Mouse (Mus musculus) C2C12 (cell line): ENCODE data around the gene Aes. TPM values are rescaled to one million over a fixed set of nuclear protein-coding genes. Genes with fewer than 3 reads are reported as not detected.

ENCODE experiments used
- H3K27me3 ChIP-seq: one replicate; pipeline ENCODE4 v1.6.1; 2011; ENCODE audit not compliant: control insufficient read depth, insufficient read depth, insufficient read length
- H3K36me3 ChIP-seq: one replicate; pipeline ENCODE4 v1.6.1; 2011; ENCODE audit not compliant: control insufficient read depth, insufficient read depth
- H3K4me3 ChIP-seq: one replicate; pipeline ENCODE4 v1.5.1; 2011; ENCODE audit warnings: mild to moderate bottlenecking, control low read depth; ENCODE audit not compliant: poor library complexity, insufficient read depth, severe bottlenecking
- H3K79me2 ChIP-seq: one replicate; pipeline ENCODE4 v1.6.1; 2011; ENCODE audit not compliant: control insufficient read depth, insufficient read depth
- H3K79me3 ChIP-seq: one replicate; pipeline ENCODE4 v1.6.1; 2011; ENCODE audit warnings: low read depth, control low read depth
- H3ac ChIP-seq: one replicate; pipeline ENCODE3; 2011; ENCODE audit warnings: low read depth; ENCODE audit not compliant: control insufficient read depth, insufficient read length
- CEBPB ChIP-seq: IDR thresholded peaks from one replicate; pipeline ENCODE4 v1.6.1; 2011; ENCODE audit warnings: low read depth, mild to moderate bottlenecking, control low read depth, moderate library complexity
- CTCF ChIP-seq: IDR thresholded peaks from one replicate; pipeline ENCODE4 v1.5.1; 2011; ENCODE audit not compliant: control insufficient read depth, insufficient read depth, insufficient read length
- FOSL1 ChIP-seq: IDR thresholded peaks from one replicate; pipeline ENCODE4 v1.8.0; 2011; ENCODE audit warnings: mild to moderate bottlenecking, low read length; ENCODE audit not compliant: poor library complexity, insufficient read depth, severe bottlenecking
- MAX ChIP-seq: IDR thresholded peaks from one replicate; pipeline ENCODE4 v1.6.1; 2011; ENCODE audit warnings: mild to moderate bottlenecking, control low read depth
- MYOD1 ChIP-seq: IDR thresholded peaks from one replicate; pipeline ENCODE4 v1.6.1; 2011; ENCODE audit warnings: low read depth; ENCODE audit not compliant: control insufficient read depth, insufficient read length
- MYOG ChIP-seq: IDR thresholded peaks from one replicate; pipeline ENCODE4 v1.6.1; 2011; ENCODE audit not compliant: control insufficient read depth, insufficient read length; ENCODE audit errors: extremely low read depth
- USF1 ChIP-seq: IDR thresholded peaks from one replicate; pipeline ENCODE4 v1.6.1; 2011; ENCODE audit warnings: low read depth, mild to moderate bottlenecking, control low read depth, moderate library complexity
- polyA plus RNA-seq: library from polyadenylated mRNA; unstranded; fragments of >200 nt; fragmentation: generic; extraction: Trizol; gene quantifications from one replicate; pipeline ENCODE4 v1.2.1, GENCODE M21; 2012; ENCODE audit warnings: missing spikeins

The Aes gene
- polyA plus RNA-seq, 1 experiment: 532 TPM

DNA sequence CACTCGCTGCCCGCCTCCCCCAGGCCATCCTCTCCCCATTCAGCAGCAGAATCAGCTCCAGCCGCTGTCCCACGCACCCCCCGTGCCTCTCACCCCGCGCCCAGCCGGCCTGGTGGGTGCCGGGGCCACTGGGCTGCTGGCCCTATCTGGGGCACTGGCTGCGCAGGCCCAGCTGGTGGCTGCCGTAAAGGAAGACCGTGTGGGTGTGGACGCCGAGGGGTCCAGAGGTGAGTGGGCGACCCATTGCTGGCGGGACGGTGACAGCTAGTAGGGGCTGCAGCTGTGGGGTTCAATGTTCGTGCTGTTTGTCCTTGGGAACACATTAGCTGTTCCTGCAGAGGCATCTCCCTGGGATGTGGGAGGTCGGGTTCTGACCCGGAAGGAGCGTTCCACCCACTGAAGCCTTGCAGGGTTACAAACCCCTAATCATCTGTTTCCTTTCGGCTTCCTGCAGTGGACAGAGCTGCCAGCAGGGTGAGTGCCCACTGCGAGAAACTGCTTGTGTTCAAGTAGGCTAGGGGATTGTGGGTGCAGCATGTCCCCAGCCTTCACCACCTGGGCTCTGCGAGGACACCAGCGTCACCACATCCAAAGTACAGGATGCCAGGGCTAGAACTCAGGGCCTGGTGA is 21.3 kb downstream of the Aes start:
- H3K79me2 ChIP-seq: no peaks in the 10 kb centered on the region
- no peaks in the 10 kb centered on the region for H3K79me3 ChIP-seq
- no peaks in the 10 kb centered on the region for H3K27me3 ChIP-seq
- no peak overlapping the region for H3K4me3 ChIP-seq
- H3K36me3 ChIP-seq: peaks cover 6% of the 10 kb centered on the region
- TF ChIP-seq CEBPB: no peak
- no peak for TF ChIP-seq MYOG
- TF ChIP-seq MAX: no peak
- no peak for TF ChIP-seq USF1
- TF ChIP-seq CTCF: no peak
- TF ChIP-seq FOSL1: no peak
- TF ChIP-seq MYOD1: no peak
- no peak overlapping the region for H3ac ChIP-seq

DNA sequence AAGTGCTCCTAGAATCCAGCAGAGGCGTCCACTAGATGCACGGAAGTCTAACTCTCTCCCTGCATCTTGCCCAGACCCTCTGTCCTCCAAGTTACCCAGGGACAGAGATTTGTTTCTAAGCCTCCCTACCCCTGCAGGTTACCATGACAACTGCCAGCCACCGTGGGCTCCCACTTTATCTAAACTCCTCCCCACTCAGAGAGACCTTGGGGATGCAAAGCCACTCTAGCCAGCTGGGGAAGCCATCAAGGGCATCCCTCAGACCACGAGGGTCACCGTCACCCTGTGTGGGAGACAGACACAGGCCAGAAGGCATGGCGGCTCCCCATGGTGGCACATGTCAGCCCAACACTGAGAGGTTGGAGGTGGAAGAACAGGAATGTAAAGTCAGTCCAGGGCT is 24.1 kb downstream of the Aes start:
- Histone ChIP-seq H3K4me3 (no peak overlapping the region), H3K79me3 (no peaks in the 10 kb centered on the region), H3K27me3 (no peaks in the 10 kb centered on the region), H3K79me2 (no peaks in the 10 kb centered on the region), H3K36me3 (peaks cover 7% of the 10 kb centered on the region), H3ac (no peak overlapping the region)
- TF ChIP-seq MYOG (no peak), FOSL1 (no peak), CEBPB (no peak), CTCF (no peak), USF1 (no peak), MAX (no peak), MYOD1 (no peak)

DNA sequence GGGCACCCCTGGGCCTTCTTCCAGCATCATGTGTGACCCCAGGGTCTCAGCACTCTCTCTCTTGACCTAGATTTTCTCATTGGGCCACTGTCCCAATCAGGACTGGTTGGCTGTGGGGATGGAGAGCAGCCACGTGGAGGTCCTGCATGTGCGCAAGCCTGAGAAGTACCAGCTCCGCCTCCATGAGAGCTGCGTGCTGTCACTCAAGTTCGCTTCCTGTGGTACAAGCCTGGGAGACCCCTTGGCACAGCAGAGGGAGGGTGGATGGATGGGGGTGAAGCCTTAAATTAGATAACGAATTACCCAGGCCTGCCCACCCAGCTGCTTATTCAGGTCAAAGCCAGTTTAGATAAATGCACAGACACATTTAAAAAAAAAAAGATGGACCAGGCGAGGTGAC is 29.5 kb downstream of the Aes start:
- TF ChIP-seq CEBPB: no peak
- TF ChIP-seq USF1: no peak
- TF ChIP-seq FOSL1: no peak
- TF ChIP-seq CTCF: no peak
- no peak for TF ChIP-seq MYOD1
- no peak for TF ChIP-seq MAX
- no peak for TF ChIP-seq MYOG
- Histone ChIP-seq H3ac (no peak overlapping the region), H3K79me2 (no peaks in the 10 kb centered on the region), H3K79me3 (no peaks in the 10 kb centered on the region), H3K4me3 (no peak overlapping the region), H3K36me3 (peaks cover 7% of the 10 kb centered on the region), H3K27me3 (no peaks in the 10 kb centered on the region)

DNA sequence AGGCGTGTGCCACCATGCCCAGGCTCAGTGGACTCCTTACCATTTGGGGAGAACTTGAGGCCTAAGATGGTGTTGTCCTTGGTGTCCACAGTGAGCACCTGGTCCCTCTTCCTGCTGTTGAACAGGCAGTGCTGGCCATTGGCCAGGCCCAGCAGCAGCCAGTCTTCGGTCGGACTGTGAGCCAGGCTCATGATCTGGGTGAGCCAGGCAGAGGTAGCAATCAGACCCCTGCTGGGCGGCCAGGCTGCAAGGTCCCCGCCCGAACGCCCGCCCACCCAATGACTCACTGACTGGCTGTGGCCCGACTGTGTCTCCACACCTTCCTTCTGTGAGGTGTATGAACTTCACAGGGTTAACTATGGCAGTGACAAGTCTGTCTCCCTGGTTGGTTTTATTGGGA is 32.6 kb downstream of the Aes start:
- H3K36me3 ChIP-seq: no peaks in the 10 kb centered on the region
- no peak overlapping the region for H3K4me3 ChIP-seq
- H3ac ChIP-seq: no peak overlapping the region
- no peak for TF ChIP-seq CTCF
- TF ChIP-seq CEBPB: no peak
- TF ChIP-seq MYOG: no peak
- no peak for TF ChIP-seq USF1
- TF ChIP-seq FOSL1: no peak
- no peak for TF ChIP-seq MYOD1
- TF ChIP-seq MAX: no peak
- H3K27me3 ChIP-seq: no peaks in the 10 kb centered on the region
- H3K79me3 ChIP-seq: no peaks in the 10 kb centered on the region
- H3K79me2 ChIP-seq: no peaks in the 10 kb centered on the region

DNA sequence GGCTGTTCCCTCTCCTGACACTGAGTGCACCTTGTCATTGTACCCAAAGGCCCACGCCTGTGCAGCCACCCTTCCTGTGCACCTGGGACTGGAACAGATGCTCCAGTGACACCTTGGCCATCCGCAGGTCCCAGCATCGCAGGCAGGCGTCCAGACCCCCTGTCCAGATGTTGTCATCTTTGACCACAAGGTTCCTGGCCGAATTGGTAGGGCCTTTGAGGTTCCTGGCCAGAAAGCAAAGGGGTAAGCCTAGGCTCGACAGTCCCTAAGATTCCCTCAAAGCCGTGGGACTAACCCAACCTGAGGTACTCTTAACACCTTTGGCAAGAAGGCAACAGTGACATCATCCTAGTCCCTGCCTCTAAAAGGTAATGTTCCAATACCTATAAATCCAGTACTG is 33.3 kb downstream of the Aes start:
- Histone ChIP-seq H3K4me3 (no peak overlapping the region), H3K79me3 (no peaks in the 10 kb centered on the region), H3K36me3 (no peaks in the 10 kb centered on the region), H3ac (no peak overlapping the region), H3K27me3 (no peaks in the 10 kb centered on the region), H3K79me2 (no peaks in the 10 kb centered on the region)
- TF ChIP-seq CTCF (no peak), MYOG (no peak), CEBPB (no peak), MAX (no peak), USF1 (no peak), FOSL1 (no peak), MYOD1 (no peak)

DNA sequence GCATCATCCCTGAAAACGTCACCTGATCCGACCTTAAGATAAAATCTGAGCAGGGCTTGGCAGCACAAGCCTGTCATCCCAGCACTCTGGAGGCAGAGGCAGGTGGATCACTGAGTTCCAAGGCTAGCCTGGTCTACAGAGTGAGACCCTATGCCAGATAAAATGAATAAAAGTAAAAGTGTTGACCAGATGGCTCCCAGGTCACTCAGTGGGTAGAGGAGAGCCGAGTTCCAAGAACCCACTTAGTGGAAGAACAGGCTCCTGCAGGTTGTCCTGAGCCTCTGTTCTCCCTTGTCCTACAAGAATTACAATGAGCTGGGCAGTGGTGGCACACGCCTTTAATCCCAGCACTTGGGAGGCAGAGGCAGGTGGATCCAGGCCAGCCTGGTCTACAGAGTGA is 33.9 kb downstream of the Aes start:
- no peaks in the 10 kb centered on the region for H3K36me3 ChIP-seq
- H3K4me3 ChIP-seq: no peak overlapping the region
- H3ac ChIP-seq: no peak overlapping the region
- no peaks in the 10 kb centered on the region for H3K79me2 ChIP-seq
- H3K79me3 ChIP-seq: no peaks in the 10 kb centered on the region
- TF ChIP-seq MYOD1 (no peak), CEBPB (no peak), MAX (no peak), FOSL1 (no peak), CTCF (no peak), USF1 (no peak), MYOG (no peak)
- no peaks in the 10 kb centered on the region for H3K27me3 ChIP-seq
